Mouse (Mus musculus) intestine, embryonic 16.5 days (tissue): ENCODE measurements at regions not wholly inside any gene's neighbourhood (a gene's known extent, or its start where the extent isn't known, plus 50 kb on each side); places are given as distances from the start of the nearest gene placed in this dataset.

ENCODE experiments used
- ATAC-seq: fragments of 200-750 bp; cut with Nextera tagmentation; 2 replicates; pipeline ENCODE4 v1.8.0; 2017; ENCODE audit warnings: moderate TSS enrichment, moderate library complexity
- H3K27ac ChIP-seq: fragments of 300-500 bp; sonication (generic); 2 replicates; pipeline ENCODE4 v1.5.1; 2014; ENCODE audit warnings: mild to moderate bottlenecking, low read length
- H3K27me3 ChIP-seq: fragments of 300-500 bp; sonication (generic); replicated peaks from 2 replicates; pipeline ENCODE4 v1.6.1; 2014; ENCODE audit warnings: low read length, control low read depth, mixed read lengths; ENCODE audit not compliant: control insufficient read depth, insufficient read depth
- H3K36me3 ChIP-seq: fragments of 300-500 bp; sonication (generic); 2 replicates; pipeline ENCODE4 v1.6.1; 2014; ENCODE audit warnings: low read length, control low read depth; ENCODE audit not compliant: control insufficient read depth, insufficient read depth
- H3K4me1 ChIP-seq: fragments of 300-500 bp; sonication (generic); 2 replicates; pipeline ENCODE4 v1.6.1; 2014; ENCODE audit warnings: low read length, control low read depth, mixed read lengths; ENCODE audit not compliant: control insufficient read depth, insufficient read depth
- H3K4me2 ChIP-seq: fragments of 300-500 bp; sonication (generic); 2 replicates; pipeline ENCODE4 v1.6.1; 2014; ENCODE audit warnings: low read depth, low read length, control low read depth
- H3K4me3 ChIP-seq: fragments of 300-500 bp; sonication (generic); 2 replicates; pipeline ENCODE4 v1.5.1; 2014; ENCODE audit warnings: mild to moderate bottlenecking, low read length
- H3K9ac ChIP-seq: fragments of 300-500 bp; sonication (generic); 2 replicates; pipeline ENCODE4 v1.6.1; 2014; ENCODE audit warnings: low read depth, low read length
- H3K9me3 ChIP-seq: fragments of 300-500 bp; sonication (generic); 2 replicates; pipeline ENCODE4 v1.6.1; 2016; ENCODE audit warnings: low read length, control low read depth; ENCODE audit not compliant: control insufficient read depth
- WGBS: fragments of 180-500 bp; shearing (Covaris S2); extraction: QIAGEN DNeasy Blood & Tissue Kit; methylation state at CpG from one replicate; pipeline ENCODE4 v1.1.7; 2014; 5-methylcytosine and 5-hydroxymethylcytosine counted together

GRCm38 (mm10) chr4:153603936-153604335 lies 121.3 kb upstream of the Ajap1 start:
- Histone ChIP-seq H3K9me3 (no peaks in the 10 kb centered on the region), H3K9ac (no peak overlapping the region), H3K4me3 (no peak overlapping the region), H3K4me2 (no peak overlapping the region), H3K27ac (no peak overlapping the region), H3K36me3 (no peaks in the 10 kb centered on the region), H3K4me1 (no peaks in the 10 kb centered on the region), H3K27me3 (no peaks in the 10 kb centered on the region)
- 73% methylated on average over 7 of the region's 7 CpGs for WGBS
- ATAC-seq, result no peak

DNA sequence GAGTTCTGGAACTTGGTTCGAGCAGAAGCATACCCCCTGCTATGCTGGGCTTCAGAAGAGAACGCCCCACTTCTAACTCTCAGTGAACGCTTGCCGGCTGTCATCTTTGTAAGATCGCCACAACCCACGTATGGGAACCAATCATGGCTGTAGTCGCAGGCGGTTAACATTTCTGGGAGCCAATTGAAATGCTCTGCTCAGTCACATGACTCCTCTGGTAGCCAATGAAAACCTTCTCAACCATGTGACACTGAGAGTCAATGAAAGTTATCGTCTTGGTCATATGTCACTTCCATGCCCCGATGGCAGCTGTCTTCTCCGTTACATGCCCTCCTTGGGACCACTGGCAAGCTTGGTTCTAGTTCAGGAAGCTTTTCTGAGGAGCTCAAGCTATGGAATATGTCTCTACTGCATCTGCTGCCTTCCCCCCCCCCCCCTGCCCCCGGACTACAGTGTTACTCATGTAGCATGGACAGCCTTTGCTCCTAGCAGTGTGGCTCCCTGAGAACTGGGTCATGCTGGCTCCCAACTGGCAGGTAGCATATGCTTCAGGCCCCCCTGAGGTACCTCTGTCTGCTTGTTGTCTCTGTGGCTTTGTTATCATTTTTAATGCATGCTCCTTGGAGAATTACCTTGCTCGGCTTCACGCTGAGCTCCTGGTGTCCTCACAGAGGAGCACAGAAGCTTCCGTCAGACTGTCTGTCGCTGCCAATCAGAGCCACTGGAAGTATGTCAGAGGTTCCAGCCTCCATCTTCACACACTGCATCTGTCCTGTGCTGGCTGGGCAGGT lies 122.3 kb upstream of the Ajap1 start:
- 91% methylated on average over 16 of the region's 16 CpGs for WGBS
- ATAC-seq, result no peak

DNA sequence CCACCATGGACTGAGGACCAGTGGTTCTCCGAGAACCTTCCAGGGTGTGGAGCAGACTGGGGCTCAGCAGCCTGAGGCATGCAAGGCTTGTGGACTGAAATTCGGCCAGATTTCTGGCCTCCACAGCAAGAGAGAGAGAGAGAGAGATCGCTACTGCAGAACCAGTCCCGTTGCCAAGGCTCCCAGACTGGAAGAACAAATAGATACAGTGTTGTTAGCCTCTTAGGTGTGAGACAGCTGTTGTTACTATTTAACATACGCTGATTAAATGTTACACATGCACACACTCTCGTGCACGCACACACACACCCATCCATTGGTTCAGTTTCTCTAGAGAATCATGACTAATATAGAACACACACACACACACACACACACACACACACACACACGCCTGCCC lies 133.4 kb upstream of the Ajap1 start:
- no peak overlapping the region for H3K4me2 ChIP-seq
- ATAC-seq, result no peak
- H3K4me3 ChIP-seq, result no peak overlapping the region
- H3K27me3 ChIP-seq, result no peaks in the 10 kb centered on the region
- H3K36me3 ChIP-seq, result no peaks in the 10 kb centered on the region
- 65% methylated on average over 8 of the region's 8 CpGs for WGBS
- no peaks in the 10 kb centered on the region for H3K4me1 ChIP-seq
- H3K9ac ChIP-seq, result no peak overlapping the region
- H3K27ac ChIP-seq, result no peak overlapping the region
- H3K9me3 ChIP-seq, result peaks cover 5% of the 10 kb centered on the region; the same call in 1 of the 2 replicates

More for the DNA sequence above, 122.3 kb upstream of the Ajap1 start:
- Histone ChIP-seq H3K4me3 (no peak overlapping the region), H3K27ac (no peak overlapping the region), H3K36me3 (no peaks in the 10 kb centered on the region), H3K4me2 (no peak overlapping the region), H3K9ac (no peak overlapping the region), H3K9me3 (no peaks in the 10 kb centered on the region), H3K4me1 (no peaks in the 10 kb centered on the region), H3K27me3 (no peaks in the 10 kb centered on the region)

DNA sequence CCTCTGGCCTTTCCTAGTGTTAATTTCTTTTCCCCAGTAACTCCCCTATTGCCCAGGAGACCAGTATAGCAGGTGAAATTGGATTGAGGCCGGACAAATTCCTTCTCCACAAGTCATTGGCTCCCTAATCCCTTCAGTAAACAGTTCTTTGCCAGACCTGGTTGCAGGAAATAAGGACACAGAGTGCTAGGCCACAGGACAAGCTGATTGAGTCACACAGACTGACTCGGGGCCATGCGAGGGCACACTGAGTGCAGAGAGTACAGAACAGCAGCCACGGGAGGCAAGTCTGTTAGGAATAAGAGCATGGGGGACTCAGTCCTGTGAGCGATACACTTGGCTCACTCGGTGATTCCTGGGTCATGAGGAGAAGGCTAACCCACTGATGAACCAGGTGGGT lies 134.3 kb upstream of the Ajap1 start:
- WGBS, result 70% methylated on average over 6 of the region's 6 CpGs
- no peak for ATAC-seq

GRCm38 (mm10) chr4:153620871-153621270 lies 138.3 kb upstream of the Ajap1 start:
- 88% methylated on average over 5 of the region's 5 CpGs for WGBS
- Histone ChIP-seq H3K9me3 (no peaks in the 10 kb centered on the region), H3K4me3 (no peak overlapping the region), H3K27me3 (no peaks in the 10 kb centered on the region), H3K4me1 (no peaks in the 10 kb centered on the region), H3K27ac (no peak overlapping the region), H3K4me2 (no peak overlapping the region), H3K9ac (no peak overlapping the region), H3K36me3 (no peaks in the 10 kb centered on the region)
- ATAC-seq, result no peak

More for the DNA sequence above, 134.3 kb upstream of the Ajap1 start:
- Histone ChIP-seq H3K4me3 (no peak overlapping the region), H3K36me3 (no peaks in the 10 kb centered on the region), H3K4me1 (no peaks in the 10 kb centered on the region), H3K9me3 (no peaks in the 10 kb centered on the region), H3K9ac (no peak overlapping the region), H3K27me3 (no peaks in the 10 kb centered on the region), H3K4me2 (no peak overlapping the region), H3K27ac (no peak overlapping the region)

DNA sequence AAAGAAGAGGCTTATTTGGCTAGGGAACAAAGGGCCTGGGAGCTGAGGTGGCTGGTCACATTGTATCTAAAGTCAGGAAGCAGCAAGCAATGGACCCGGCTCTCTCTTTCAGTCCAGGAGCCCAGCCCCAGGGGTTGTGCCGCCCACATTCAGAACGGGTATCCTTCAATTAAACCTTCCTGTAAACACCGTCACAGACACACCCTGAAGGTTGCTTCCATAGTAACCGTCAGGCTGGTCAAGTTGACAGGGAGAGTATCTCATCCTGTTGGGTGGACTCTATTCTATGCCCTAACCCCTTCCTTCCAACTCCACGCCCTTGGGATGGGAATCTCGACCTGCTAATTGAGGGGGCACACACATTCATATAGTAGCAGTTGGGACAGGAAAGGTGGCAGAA lies 148.6 kb upstream of the Ajap1 start:
- no peaks in the 10 kb centered on the region for H3K9me3 ChIP-seq

GRCm38 (mm10) chr4:153632056-153632455 lies 149.4 kb upstream of the Ajap1 start:
- no peak for ATAC-seq
- H3K4me1 ChIP-seq, result no peaks in the 10 kb centered on the region
- H3K36me3 ChIP-seq, result no peaks in the 10 kb centered on the region
- no peaks in the 10 kb centered on the region; the same call in 1 of the 2 replicates for H3K27me3 ChIP-seq
- H3K4me2 ChIP-seq, result no peak overlapping the region
- no peak overlapping the region for H3K4me3 ChIP-seq
- WGBS, result 93% methylated on average over 5 of the region's 5 CpGs
- H3K27ac ChIP-seq, result no peak overlapping the region
- H3K9ac ChIP-seq, result no peak overlapping the region
- H3K9me3 ChIP-seq, result no peaks in the 10 kb centered on the region

More for the DNA sequence above, 148.6 kb upstream of the Ajap1 start:
- H3K4me3 ChIP-seq, result no peak overlapping the region
- H3K9ac ChIP-seq, result no peak overlapping the region
- H3K4me1 ChIP-seq, result no peaks in the 10 kb centered on the region
- H3K27ac ChIP-seq, result no peak overlapping the region
- no peak overlapping the region for H3K4me2 ChIP-seq
- WGBS, result 71% methylated on average over 7 of the region's 7 CpGs
- no peaks in the 10 kb centered on the region; the same call in 1 of the 2 replicates for H3K27me3 ChIP-seq
- no peaks in the 10 kb centered on the region for H3K36me3 ChIP-seq
- ATAC-seq, result no peak

DNA sequence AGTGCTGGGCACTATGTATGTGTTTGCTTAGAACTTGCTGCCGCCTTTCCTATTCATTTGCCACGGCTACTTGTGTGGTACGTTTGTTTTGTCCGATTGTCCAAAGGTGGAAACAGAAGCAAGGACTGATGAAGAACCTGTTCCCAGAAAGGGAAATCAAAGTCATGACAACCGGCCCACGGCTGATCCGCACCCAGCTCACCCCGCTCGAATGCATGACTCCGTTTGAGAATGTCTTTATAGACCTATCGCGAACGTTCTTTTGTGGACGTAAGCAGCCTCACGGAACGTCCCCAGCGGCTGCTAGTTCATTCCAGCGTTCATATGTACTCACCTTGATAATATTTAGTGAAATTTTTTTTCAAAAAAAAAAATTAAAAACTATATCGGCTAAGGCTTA lies 149.9 kb upstream of the Ajap1 start:
- no peak for ATAC-seq
- Histone ChIP-seq H3K4me3 (no peak overlapping the region), H3K9me3 (no peaks in the 10 kb centered on the region), H3K4me2 (no peak overlapping the region), H3K27ac (no peak overlapping the region), H3K36me3 (no peaks in the 10 kb centered on the region), H3K9ac (no peak overlapping the region), H3K27me3 (no peaks in the 10 kb centered on the region; the same call in 1 of the 2 replicates), H3K4me1 (no peaks in the 10 kb centered on the region)
- 86% methylated on average over 19 of the region's 19 CpGs for WGBS

DNA sequence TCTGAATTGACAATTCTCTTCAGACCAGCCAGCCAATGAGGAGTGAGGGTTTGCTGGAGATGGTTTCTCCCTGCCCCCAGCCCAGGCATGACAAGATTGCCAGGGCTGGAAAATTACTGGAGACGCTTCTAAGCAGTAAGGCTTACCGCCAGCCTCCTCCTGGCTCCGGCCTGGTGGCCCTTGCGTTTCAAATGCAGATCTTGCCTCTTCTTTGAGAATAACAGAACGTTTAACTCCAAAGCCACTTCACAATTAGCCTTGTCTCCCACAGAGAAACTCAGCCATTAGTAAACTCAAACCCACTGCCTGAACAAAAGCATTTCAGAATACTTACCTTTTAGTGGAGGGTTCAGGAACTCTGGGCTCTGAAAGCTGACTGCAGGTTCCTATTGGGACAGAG lies 150.6 kb upstream of the Ajap1 start:
- Histone ChIP-seq H3K36me3 (no peaks in the 10 kb centered on the region), H3K27me3 (no peaks in the 10 kb centered on the region; the same call in 1 of the 2 replicates), H3K9me3 (no peaks in the 10 kb centered on the region), H3K4me2 (no peak overlapping the region), H3K9ac (no peak overlapping the region), H3K27ac (no peak overlapping the region), H3K4me3 (no peak overlapping the region), H3K4me1 (no peaks in the 10 kb centered on the region)
- no peak for ATAC-seq
- 32% methylated on average over 5 of the region's 5 CpGs for WGBS
